8 mouse cellular contexts compared by ENCODE assay signal in the genomic region with DNA sequence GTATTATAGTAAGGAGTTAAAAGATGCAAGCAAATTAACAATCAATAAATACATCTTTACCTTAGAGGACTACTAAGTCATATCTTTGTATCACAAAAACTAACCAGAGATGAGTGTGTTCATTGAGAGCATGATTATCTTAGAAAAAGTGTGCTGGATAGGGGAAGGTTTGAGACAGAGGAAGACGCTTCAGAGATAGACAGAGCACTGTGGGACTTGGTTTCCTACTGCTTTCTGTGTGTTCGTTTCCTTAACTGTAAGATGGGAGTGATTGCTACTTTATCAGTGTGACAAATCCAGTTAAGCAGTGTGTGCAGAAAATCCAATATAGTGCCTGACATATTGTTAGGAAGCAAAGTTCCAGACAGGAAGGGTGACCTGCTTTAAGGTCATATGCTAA. TPM values are rescaled to one million over a fixed set of nuclear protein-coding genes. Genes with fewer than 3 reads are reported as not detected.
DNase-seq lines count a peak whose midpoint lies in the region; ATAC-seq and TF ChIP-seq lines count a peak whose summit lies in the region.

No protein-coding gene starts in this region.

- no peak for ATAC-seq in kidney, embryonic 14.5 days (ENCODE audit: low FRiP score, low TSS enrichment)
- no peak for ATAC-seq in hindbrain, embryonic 16.5 days
- no peak for ATAC-seq in midbrain, embryonic 14.5 days (ENCODE audit: low FRiP score, low TSS enrichment)
- ATAC-seq in megakaryocyte progenitor cell, adult 5-6 weeks (replicated peaks; ENCODE audit: poor library complexity), result no peak

- H3K4me1 ChIP-seq in kidney, embryonic 14.5 days (ENCODE audit: control insufficient read depth, insufficient read depth, low read length), result peaks cover 17% of the 10 kb centered on the region; the same call in 1 of the 2 replicates
- peaks cover 2% of the 10 kb centered on the region; the same call in 1 of the 2 replicates for H3K4me1 ChIP-seq in cortical plate, adult 2 months (ENCODE audit: control insufficient read depth, insufficient read depth, low read length)
- H3K4me1 ChIP-seq in hindbrain, embryonic 16.5 days (ENCODE audit: control insufficient read depth, insufficient read depth, low read depth, low read length), result peaks cover 18% of the 10 kb centered on the region
- H3K4me1 ChIP-seq in midbrain, embryonic 14.5 days (ENCODE audit: control insufficient read depth, insufficient read depth, low read length), result peaks cover 10% of the 10 kb centered on the region

- peak overlapping the region; percentile 70 for H3K4me2 ChIP-seq in kidney, embryonic 14.5 days (replicated peaks; ENCODE audit: low read depth, low read length)
- H3K4me2 ChIP-seq in hindbrain, embryonic 16.5 days (ENCODE audit: low read length), result peak overlapping the region; percentile 87
- peak overlapping the region; percentile 82 for H3K4me2 ChIP-seq in midbrain, embryonic 14.5 days (ENCODE audit: low read length)

- no peaks in the 10 kb centered on the region for H3K36me3 ChIP-seq in kidney, embryonic 14.5 days (ENCODE audit: control insufficient read depth, insufficient read depth, low read length)
- no peaks in the 10 kb centered on the region for H3K36me3 ChIP-seq in hindbrain, embryonic 16.5 days (ENCODE audit: control insufficient read depth, insufficient read depth, low read length)
- no peaks in the 10 kb centered on the region for H3K36me3 ChIP-seq in midbrain, embryonic 14.5 days (ENCODE audit: control insufficient read depth, insufficient read depth, low read length)

- no peak overlapping the region for H3K27ac ChIP-seq in kidney, embryonic 14.5 days (ENCODE audit: low read depth, low read length)
- H3K27ac ChIP-seq in cortical plate, adult 2 months (ENCODE audit: insufficient read depth, low read length), result no peak overlapping the region
- H3K27ac ChIP-seq in hindbrain, embryonic 16.5 days (ENCODE audit: low read depth, low read length), result no peak overlapping the region
- H3K27ac ChIP-seq in midbrain, embryonic 14.5 days (replicated peaks; ENCODE audit: low read depth, low read length), result no peak overlapping the region

- no peak for DNase-seq in kidney, adult 18-20 months
- no peak for DNase-seq in midbrain, embryonic 14.5 days
- DNase-seq in thymus, postnatal 36 days, result no peak
- no peak for DNase-seq in frontal cortex, postnatal 25 days (ENCODE audit: low spot score in 2 of 2)

- H3K9ac ChIP-seq in kidney, embryonic 14.5 days (ENCODE audit: low read depth, low read length), result peak overlapping the region; percentile 91; the same call in 1 of the 2 replicates
- H3K9ac ChIP-seq in hindbrain, embryonic 16.5 days (ENCODE audit: low read depth, low read length), result no peak overlapping the region; the same call in 1 of the 2 replicates
- H3K9ac ChIP-seq in midbrain, embryonic 14.5 days (replicated peaks; ENCODE audit: low read length), result peak overlapping the region; percentile 78; the same call in 1 of the 2 replicates

- no peak for TF ChIP-seq POLR2A in cortical plate, adult 2 months (IDR thresholded peaks at IDR 0.05; ENCODE audit: extremely low read depth, insufficient read depth, low read length)

- TF ChIP-seq CTCF in cortical plate, adult 2 months (IDR thresholded peaks at IDR 0.05; ENCODE audit: extremely low read depth, insufficient read depth, low read length), result no peak

- H3K4me3 ChIP-seq in kidney, embryonic 14.5 days (ENCODE audit: low read length), result peak overlapping the region; percentile 79
- peak overlapping the region; percentile 90; the same call in 1 of the 2 replicates for H3K4me3 ChIP-seq in cortical plate, adult 2 months (ENCODE audit: insufficient read depth, low read length)
- 0 out of 2 replicates have a peak overlapping the region, but pooled peaks have one; percentile 8 for H3K4me3 ChIP-seq in hindbrain, embryonic 16.5 days (ENCODE audit: low read length)
- H3K4me3 ChIP-seq in midbrain, embryonic 14.5 days (replicated peaks; ENCODE audit: low read depth, low read length), result no peak overlapping the region

- H3K9me3 ChIP-seq in kidney, embryonic 14.5 days (ENCODE audit: control insufficient read depth, low read length), result no peaks in the 10 kb centered on the region
- no peaks in the 10 kb centered on the region for H3K9me3 ChIP-seq in hindbrain, embryonic 16.5 days (ENCODE audit: control insufficient read depth, low read length)
- H3K9me3 ChIP-seq in midbrain, embryonic 14.5 days (ENCODE audit: control insufficient read depth, low read length), result no peaks in the 10 kb centered on the region

- H3K27me3 ChIP-seq in kidney, embryonic 14.5 days (ENCODE audit: control insufficient read depth, insufficient read depth, low read length), result no peaks in the 10 kb centered on the region
- H3K27me3 ChIP-seq in hindbrain, embryonic 16.5 days (replicated peaks; ENCODE audit: control insufficient read depth, insufficient read depth, low read length), result no peaks in the 10 kb centered on the region
- H3K27me3 ChIP-seq in midbrain, embryonic 14.5 days (ENCODE audit: control insufficient read depth, insufficient read depth, low read length), result no peaks in the 10 kb centered on the region

- 31% methylated on average over 2 of the region's 2 CpGs for WGBS in kidney, embryonic 14.5 days
- WGBS in hindbrain, embryonic 16.5 days, result 59% methylated on average over 2 of the region's 2 CpGs
- 33% methylated on average over 2 of the region's 2 CpGs for WGBS in midbrain, embryonic 14.5 days

RNA-seq across cellular contexts. Expression of a gene that starts 1.3 kb away (rescaled TPM):
- polyA plus RNA-seq in kidney, embryonic 14.5 days (2014; fragmentation: Nextera tagmentation; extraction: Ambion mirVana), result 19.8 and 49.5 TPM in 2 replicates
- 35.7 and 36.9 TPM in 2 replicates for polyA plus RNA-seq in cortical plate, adult 2 months (2012; rRNA removed)
- 14.4 and 24.8 TPM in 2 replicates for polyA plus RNA-seq in hindbrain, embryonic 16.5 days (2015; fragmentation: Nextera tagmentation; extraction: Ambion mirVana)
- polyA plus RNA-seq in midbrain, embryonic 14.5 days (2014; fragmentation: Nextera tagmentation; extraction: Ambion mirVana), result 35.0 and 38.3 TPM in 2 replicates
- total RNA-seq in megakaryocyte progenitor cell, adult 5-6 weeks (2015), result 30.4 and 39.5 TPM in 2 replicates
- 23.3 and 24.3 TPM in 2 replicates for total RNA-seq in megakaryocyte progenitor cell, adult 5-6 weeks (2017)
